Mouse (Mus musculus) stomach, embryonic 15.5 days (tissue): ENCODE data around the gene Olfr211. TPM values are rescaled to one million over a fixed set of nuclear protein-coding genes. Genes with fewer than 3 reads are reported as not detected.
"Not testable (repeated sequence)": the region's sequence is repeated elsewhere in the genome, so short reads cannot be mapped to it uniquely, and the experiment has no call there.

Experiments used
- ATAC-seq: fragments of 200-750 bp; cut with Nextera tagmentation; 2 replicates; pipeline ENCODE4 v1.8.0; 2017; ENCODE audit warnings: low read depth, moderate number of reproducible peaks, moderate TSS enrichment; ENCODE audit not compliant: insufficient read depth, low FRiP score
- H3K27ac ChIP-seq: fragments of 300-500 bp; sonication (generic); 2 replicates; pipeline ENCODE4 v1.5.1; 2015; ENCODE audit warnings: mild to moderate bottlenecking, inconsistent platforms
- H3K27me3 ChIP-seq: fragments of 300-500 bp; sonication (generic); replicated peaks from 2 replicates; pipeline ENCODE4 v1.6.1; 2015; ENCODE audit warnings: inconsistent platforms
- H3K36me3 ChIP-seq: fragments of 300-500 bp; sonication (generic); 2 replicates; pipeline ENCODE4 v1.6.1; 2015; ENCODE audit warnings: inconsistent platforms
- H3K4me1 ChIP-seq: fragments of 300-500 bp; sonication (generic); 2 replicates; pipeline ENCODE4 v1.6.1; 2015; ENCODE audit warnings: inconsistent platforms
- H3K4me2 ChIP-seq: fragments of 300-500 bp; sonication (generic); 2 replicates; pipeline ENCODE4 v1.6.1; 2015; ENCODE audit warnings: mild to moderate bottlenecking, inconsistent platforms
- H3K4me3 ChIP-seq: fragments of 300-500 bp; sonication (generic); replicated peaks from 2 replicates; pipeline ENCODE4 v1.5.1; 2015; ENCODE audit warnings: inconsistent platforms
- H3K9ac ChIP-seq: fragments of 300-500 bp; sonication (generic); 2 replicates; pipeline ENCODE4 v1.6.1; 2015; ENCODE audit warnings: inconsistent platforms
- H3K9me3 ChIP-seq: fragments of 300-500 bp; sonication (generic); 2 replicates; pipeline ENCODE4 v1.6.1; 2016; ENCODE audit warnings: inconsistent platforms
- WGBS: fragments of 180-500 bp; shearing (Covaris S2); methylation state at CpG from one replicate; pipeline ENCODE4 v1.1.7; 2015; 5-methylcytosine and 5-hydroxymethylcytosine counted together
- polyA plus RNA-seq: library from polyadenylated mRNA; unstranded; fragments of >200 nt; fragmentation: Nextera tagmentation; extraction: Ambion mirVana; gene quantifications from 2 replicates; pipeline ENCODE4 v1.2.1, GENCODE M21; 2015

Gene Olfr211
- polyA plus RNA-seq, 1 experiment from 2014 or later: not detected

- no peaks in the 10 kb centered on the region for H3K36me3 ChIP-seq
- H3K4me1 ChIP-seq: no peaks in the 10 kb centered on the region
- no peak overlapping the region for H3K4me3 ChIP-seq
- no peaks in the 10 kb centered on the region for H3K9me3 ChIP-seq
- no peaks in the 10 kb centered on the region for H3K27me3 ChIP-seq
- H3K9ac ChIP-seq: no peak overlapping the region
- 77% methylated on average over 5 of the region's 5 CpGs for WGBS
- no peak overlapping the region for H3K27ac ChIP-seq
- ATAC-seq: no peak
- no peak overlapping the region for H3K4me2 ChIP-seq
These were observed 4.9 kb downstream of the Olfr211 start for GRCm38 (mm10) chr6:116493742-116494141.

GRCm38 (mm10) chr6:116495960-116496359 is 7.1 kb downstream of the Olfr211 start:
- Histone ChIP-seq H3K4me3 (no peak overlapping the region), H3K4me2 (no peak overlapping the region), H3K4me1 (no peaks in the 10 kb centered on the region), H3K27me3 (no peaks in the 10 kb centered on the region), H3K9ac (no peak overlapping the region), H3K36me3 (no peaks in the 10 kb centered on the region), H3K27ac (no peak overlapping the region), H3K9me3 (no peaks in the 10 kb centered on the region)
- no peak for ATAC-seq
- WGBS: 66% methylated on average over 1 of the region's 1 CpGs

DNA sequence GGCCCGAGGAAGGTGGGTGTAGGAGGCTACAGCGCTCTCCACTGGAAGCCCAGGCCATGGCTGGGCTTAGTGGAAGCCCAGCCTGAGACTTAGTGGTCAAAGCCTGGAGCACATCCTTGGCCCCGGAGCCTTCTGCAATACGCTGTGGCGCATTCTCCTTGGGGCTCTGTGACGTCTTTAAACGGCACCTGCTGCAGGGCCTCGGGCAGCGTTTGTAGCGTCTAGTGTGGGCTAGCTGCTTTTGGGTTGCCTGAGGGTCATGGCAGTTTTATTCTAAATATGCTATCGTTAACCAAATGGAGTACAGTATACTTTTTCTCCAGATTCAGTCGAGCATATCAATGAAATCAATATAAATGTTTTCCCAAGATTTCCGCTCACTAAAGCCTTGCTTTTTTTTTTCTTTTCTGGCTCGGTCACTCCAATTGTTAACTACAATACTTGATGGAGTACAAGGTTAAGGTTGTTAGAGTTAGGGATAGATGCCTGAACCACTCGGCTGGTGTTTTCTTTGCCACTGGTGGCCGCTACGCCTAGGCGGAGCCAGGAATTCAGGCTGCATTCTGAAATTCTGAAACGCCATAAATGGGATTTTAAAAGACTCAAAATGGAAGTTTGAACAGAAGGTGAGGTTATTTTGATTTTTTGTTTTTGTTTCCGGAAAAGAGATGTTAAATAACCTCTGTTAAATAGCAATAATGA is 17.6 kb downstream of the Olfr211 start, which contains the start of gene Olfr212:
Gene Olfr212 (plus strand): TSS at position 215 of the 702 bp plus-strand sequence.
- not testable (repeated sequence) for H3K4me1 ChIP-seq, H3K27me3 ChIP-seq, H3K4me3 ChIP-seq, H3K9me3 ChIP-seq, H3K27ac ChIP-seq, ATAC-seq, H3K36me3 ChIP-seq, H3K9ac ChIP-seq, H3K4me2 ChIP-seq
- 88% methylated on average over 20 of the region's 20 CpGs for WGBS

- Histone ChIP-seq H3K27me3 (no peaks in the 10 kb centered on the region), H3K36me3 (no peaks in the 10 kb centered on the region), H3K4me3 (no peak overlapping the region), H3K9me3 (no peaks in the 10 kb centered on the region), H3K27ac (no peak overlapping the region), H3K9ac (no peak overlapping the region), H3K4me1 (no peaks in the 10 kb centered on the region), H3K4me2 (no peak overlapping the region)
- ATAC-seq: no peak
These were observed 25.9 kb downstream of the Olfr211 start for GRCm38 (mm10) chr6:116514832-116515231.

DNA sequence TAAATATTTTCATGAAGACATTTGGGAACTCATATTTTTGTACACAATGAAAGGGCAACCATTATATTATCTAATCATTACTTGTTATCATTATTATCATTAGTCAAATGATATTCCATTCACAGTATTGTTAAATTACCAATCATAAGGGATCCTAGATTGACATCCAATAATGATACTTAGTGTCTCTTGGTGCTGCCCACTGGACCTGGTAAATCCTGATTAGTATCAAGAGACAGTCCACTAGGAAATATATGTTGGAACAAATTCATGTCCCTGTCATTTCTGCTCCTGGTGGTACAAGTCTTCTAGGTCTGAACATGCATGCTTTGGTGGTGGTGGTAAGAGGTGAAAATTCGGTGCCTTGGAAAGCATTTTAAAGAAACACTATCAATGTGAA is 49.3 kb downstream of the Olfr211 start, which contains the start of gene Olfr213:
Gene Olfr213 (plus strand): TSS at position 301 of the 400 bp plus-strand sequence.
- H3K9me3 ChIP-seq: no peaks in the 10 kb centered on the region
- no peak within 1 kb of the TSS for H3K4me2 ChIP-seq
- H3K27me3 ChIP-seq: no peaks in the 10 kb centered on the region
- no peaks in the 10 kb centered on the region for H3K36me3 ChIP-seq
- H3K27ac ChIP-seq: no peak within 1 kb of the TSS
- WGBS: 92% methylated on average over 1 of the region's 1 CpGs
- no peaks in the 10 kb centered on the region for H3K4me1 ChIP-seq
- no peak within 1 kb of the TSS for H3K4me3 ChIP-seq
- no peak for ATAC-seq
- no peak within 1 kb of the TSS for H3K9ac ChIP-seq

GRCm38 (mm10) chr6:116542500-116542899 is 53.6 kb downstream of the Olfr211 start:
- ATAC-seq: no peak
- no peaks in the 10 kb centered on the region for H3K36me3 ChIP-seq
- no peak overlapping the region for H3K9ac ChIP-seq
- H3K4me1 ChIP-seq: no peaks in the 10 kb centered on the region
- H3K4me2 ChIP-seq: no peak overlapping the region
- no peaks in the 10 kb centered on the region for H3K9me3 ChIP-seq
- no peak overlapping the region for H3K4me3 ChIP-seq
- WGBS: 74% methylated on average over 2 of the region's 2 CpGs
- no peak overlapping the region for H3K27ac ChIP-seq
- no peaks in the 10 kb centered on the region for H3K27me3 ChIP-seq

Other genes starting within 250 kb of the Olfr211 start
- gene Zfand4, start 224.9 kb upstream of the Olfr211 start, polyA plus RNA-seq: 5.1 and 5.2 TPM in 2 replicates
- gene March8, start 151.1 kb upstream of the Olfr211 start, polyA plus RNA-seq: 33.6 and 38.2 TPM in 2 replicates
- 5.0 and 6.4 TPM in 2 replicates for gene Alox5, start 27.9 kb upstream of the Olfr211 start, polyA plus RNA-seq
- gene Olfr212, start 17.4 kb downstream of the Olfr211 start, polyA plus RNA-seq: not detected in 2 replicates
- gene Olfr213, start 49.4 kb downstream of the Olfr211 start, polyA plus RNA-seq: not detected in 2 replicates
- gene Gm5580, start 62.0 kb downstream of the Olfr211 start, polyA plus RNA-seq: 0.35 and 2.5 TPM in 2 replicates
- not detected in 2 replicates for gene Olfr214, start 65.1 kb downstream of the Olfr211 start, polyA plus RNA-seq
- gene Olfr215, start 95.1 kb downstream of the Olfr211 start, polyA plus RNA-seq: not detected in 2 replicates
- 132 and 135 TPM in 2 replicates for gene Zfp422, start 139.9 kb downstream of the Olfr211 start, polyA plus RNA-seq
- 32.2 and 33.7 TPM in 2 replicates for gene Depp1, start 161.5 kb downstream of the Olfr211 start, polyA plus RNA-seq
- 10.1 and 10.6 TPM in 2 replicates for gene Rassf4, start 184.9 kb downstream of the Olfr211 start, polyA plus RNA-seq
- gene Tmem72, start 227.8 kb downstream of the Olfr211 start, polyA plus RNA-seq: 0.05 and 0.06 TPM in 2 replicates